Mouse (Mus musculus) heart, adult 2 months (tissue): ENCODE data around the gene Mybbp1a. TPM values are rescaled to one million over a fixed set of nuclear protein-coding genes. Genes with fewer than 3 reads are reported as not detected.

Experiments used
- DNase-seq, 2 experiments: peaks; one replicate each; pipeline ENCODE4 v3.0.0; 2021
- H3K27ac ChIP-seq: fragments of 200-600 bp; 2 replicates; pipeline ENCODE4 v1.8.1; 2022
- H3K27me3 ChIP-seq: fragments of 200-500 bp; 2 replicates; pipeline ENCODE4 v1.6.1; 2012; ENCODE audit warnings: mild to moderate bottlenecking, low read length, inconsistent platforms, mixed read lengths; ENCODE audit not compliant: control insufficient read depth, insufficient read depth
- H3K36me3 ChIP-seq: fragments of 200-500 bp; 2 replicates; pipeline ENCODE4 v1.6.1; 2012; ENCODE audit warnings: low read length, inconsistent platforms; ENCODE audit not compliant: control insufficient read depth, insufficient read depth
- H3K4me1 ChIP-seq: fragments of 200-500 bp; 2 replicates; pipeline ENCODE4 v1.6.1; 2011; ENCODE audit warnings: low read length; ENCODE audit not compliant: control insufficient read depth, insufficient read depth
- H3K4me3 ChIP-seq: fragments of 200-600 bp; 2 replicates; pipeline ENCODE4 v1.8.1; 2022
- H3K79me2 ChIP-seq: fragments of 200-500 bp; replicated peaks from 2 replicates; pipeline ENCODE4 v1.6.1; 2012; ENCODE audit warnings: mild to moderate bottlenecking, inconsistent platforms, low read length, moderate library complexity, mixed read lengths; ENCODE audit not compliant: control insufficient read depth, insufficient read depth
- H3K9ac ChIP-seq: fragments of 200-500 bp; 2 replicates; pipeline ENCODE4 v1.6.1; 2012; ENCODE audit warnings: low read depth, mild to moderate bottlenecking, control low read depth, inconsistent platforms, low read length, mixed read lengths
- CTCF ChIP-seq: fragments of 200-600 bp; IDR thresholded peaks from 2 replicates; pipeline ENCODE4 v1.8.1; 2022; ENCODE audit warnings: antibody characterized with exemption, mild to moderate bottlenecking, moderate library complexity
- EP300 ChIP-seq: fragments of 200-500 bp; IDR thresholded peaks from 2 replicates; pipeline ENCODE4 v1.6.1; 2011; ENCODE audit warnings: low read depth, low read length, control low read depth; ENCODE audit not compliant: insufficient read depth
- POLR2A ChIP-seq: fragments of 200-500 bp; IDR thresholded peaks from 2 replicates; pipeline ENCODE4 v1.6.1; 2011; ENCODE audit warnings: mild to moderate bottlenecking, low read depth, low read length, control low read depth; ENCODE audit not compliant: insufficient read depth
- WGBS: fragments of 180-500 bp; shearing (Covaris S2); methylation state at CpG from one replicate; pipeline ENCODE4 v1.1.7; 2018; 5-methylcytosine and 5-hydroxymethylcytosine counted together
- intact Hi-C: fragments of 180-260 bp; cut with DNase I; formaldehyde crosslinking; loops from one replicate; pipeline ENCODE4 v1.15.1; 2025
- long read RNA-seq: library from polyadenylated mRNA; stranded (forward); transcript quantifications from one replicate; pipeline ENCODE4 v2.0.0, GENCODE M21; 2021
- polyA plus RNA-seq: library from polyadenylated mRNA; depleted of rRNA; stranded (reverse); fragments of >200 nt; gene quantifications from 2 replicates; pipeline ENCODE4 v1.2.3, GENCODE M21; 2012; rRNA removed
- total RNA-seq, 2 experiments: library from RNA; stranded (reverse); gene quantifications; 2 replicates each; pipeline ENCODE4 v1.2.3; 2021

Mybbp1a gene
- 10 to 100 TPM; 42.7 to 46.1 TPM for total RNA-seq
- 21.8 and 30.6 TPM in 2 replicates for polyA plus RNA-seq
- long read RNA-seq, full-length matches to known transcripts: 46 of 61 reads
- long read RNA-seq, partial matches to known transcripts: 10 of 61 reads
- long read RNA-seq, other reads (novel, unspliced or antisense): 5 of 61 reads

DNA sequence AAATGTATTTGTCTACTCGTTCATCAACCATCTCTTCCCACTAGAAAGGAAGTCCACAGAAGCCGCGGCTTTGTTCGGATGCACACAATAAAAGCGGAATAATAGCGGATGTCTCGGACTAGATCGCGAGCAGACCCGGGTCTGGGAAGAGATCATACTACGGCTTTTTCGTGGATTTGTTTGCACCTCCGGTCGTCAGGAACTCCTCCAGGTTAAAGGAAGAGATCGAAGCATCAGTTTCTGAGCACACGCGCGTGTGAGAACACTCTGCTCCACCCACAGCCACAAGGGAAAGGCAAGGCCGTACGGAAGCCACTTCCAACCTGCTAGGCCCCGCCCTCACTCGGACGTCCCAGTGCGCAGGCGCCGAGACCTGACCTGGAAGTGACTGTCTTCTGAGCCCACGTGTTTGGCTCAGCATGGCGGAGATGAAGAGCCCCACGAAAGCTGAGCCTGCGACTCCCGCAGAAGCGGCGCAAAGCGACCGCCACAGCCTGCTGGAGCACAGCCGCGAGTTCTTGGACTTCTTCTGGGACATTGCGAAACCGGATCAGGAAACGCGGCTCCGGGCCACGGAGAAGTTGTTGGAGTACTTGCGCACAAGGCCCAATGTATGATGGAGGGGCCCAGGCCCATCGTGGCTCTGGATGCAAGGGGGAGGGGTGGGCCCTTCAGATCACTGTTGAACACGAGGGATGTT lies at the start of gene Mybbp1a:
Mybbp1a (plus strand) TSS at position 391 of the 700 bp plus-strand sequence.
- WGBS: under 1% methylated on average over 46 of the region's 46 CpGs
- Histone ChIP-seq H3K36me3 (no peaks in the 10 kb centered on the region; the same call in 1 of the 2 replicates), H3K9ac (peak within 1 kb of the TSS; percentile 80), H3K27me3 (no peaks in the 10 kb centered on the region), H3K79me2 (no peaks in the 10 kb centered on the region), H3K27ac (peak within 1 kb of the TSS; percentile 81), H3K4me3 (peak within 1 kb of the TSS; percentile 93), H3K4me1 (peaks cover 2% of the 10 kb centered on the region)
- TF ChIP-seq EP300 (peak; percentile 81; the same call in 1 of the 2 replicates), CTCF (0 out of 2 replicates have a peak, but pooled peaks have one; percentile 10), POLR2A (peak; percentile 95)
- intact Hi-C loops: loop anchor here (2.0 to 10.0 kb wide), 2 partner anchors 124 to 354 kb away; partner anchors contain the start of genes Cyb5d2 and Zzef1
- peak; percentile 98 to 99 for DNase-seq

DNA sequence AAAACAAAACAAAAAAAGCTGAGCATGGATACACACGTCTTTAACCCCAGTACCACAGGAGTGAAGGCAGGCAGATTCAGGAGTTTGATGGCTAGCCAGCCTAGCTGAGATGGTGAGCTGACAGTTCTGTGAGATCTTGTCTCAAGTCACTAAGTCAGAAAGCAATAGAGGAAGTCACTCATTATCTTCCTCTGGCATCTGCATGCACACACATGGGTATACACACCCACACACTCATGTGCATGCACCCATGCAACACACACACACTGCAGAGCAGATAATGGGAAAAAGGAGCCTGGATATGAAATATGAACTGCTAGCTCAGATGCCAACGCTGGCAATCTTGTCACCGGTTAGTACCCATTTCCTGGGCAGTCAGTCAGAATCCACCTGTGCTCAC lies 47.9 kb upstream of the Mybbp1a start:
- DNase-seq: no peak
- peaks cover 4% of the 10 kb centered on the region for H3K36me3 ChIP-seq
- H3K4me1 ChIP-seq: peaks cover 29% of the 10 kb centered on the region
- no peak overlapping the region for H3K9ac ChIP-seq
- H3K27ac ChIP-seq: no peak overlapping the region
- 76% methylated on average over 3 of the region's 3 CpGs for WGBS
- no peaks in the 10 kb centered on the region for H3K27me3 ChIP-seq
- no peaks in the 10 kb centered on the region for H3K79me2 ChIP-seq
- TF ChIP-seq POLR2A: no peak
- no peak for TF ChIP-seq CTCF
- TF ChIP-seq EP300: no peak
- H3K4me3 ChIP-seq: no peak overlapping the region
- intact Hi-C loops: no loop called here

GRCm38 (mm10) chr11:72393669-72394068 lies 47.5 kb upstream of the Mybbp1a start:
- H3K4me3 ChIP-seq: no peak overlapping the region
- H3K4me1 ChIP-seq: peaks cover 29% of the 10 kb centered on the region
- no peak overlapping the region for H3K27ac ChIP-seq
- peaks cover 4% of the 10 kb centered on the region for H3K36me3 ChIP-seq
- no peaks in the 10 kb centered on the region for H3K27me3 ChIP-seq
- intact Hi-C loops: no loop called here
- TF ChIP-seq EP300: no peak
- TF ChIP-seq POLR2A: no peak
- TF ChIP-seq CTCF: no peak
- H3K9ac ChIP-seq: no peak overlapping the region
- peak; percentile 62 to 73 for DNase-seq
- no peaks in the 10 kb centered on the region for H3K79me2 ChIP-seq
- 35% methylated on average over 5 of the region's 5 CpGs for WGBS

DNA sequence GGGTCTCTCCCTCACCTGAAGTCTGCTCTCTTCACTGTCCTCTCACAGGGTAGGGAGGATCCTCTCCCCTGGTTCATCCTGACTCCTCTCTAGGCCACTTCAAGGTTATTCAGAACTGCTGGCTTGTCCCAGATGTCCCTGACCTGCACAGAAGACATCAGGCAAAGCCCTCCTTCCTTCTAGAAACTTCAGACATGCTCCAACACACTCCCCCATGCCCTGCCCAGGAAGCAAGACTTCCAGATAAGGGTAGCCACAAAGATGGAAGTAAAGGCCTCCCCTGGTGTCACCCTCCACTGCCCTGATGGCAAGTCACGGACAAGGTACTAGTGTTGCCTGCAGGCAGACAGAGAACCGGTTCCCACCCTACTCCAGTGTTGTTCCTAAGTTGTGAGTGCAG lies 46.5 kb upstream of the Mybbp1a start:
- no peak overlapping the region for H3K9ac ChIP-seq

GRCm38 (mm10) chr11:72395652-72396051 lies 45.5 kb upstream of the Mybbp1a start:
- H3K4me1 ChIP-seq: peaks cover 29% of the 10 kb centered on the region
- H3K27ac ChIP-seq: peak overlapping the region; percentile 87
- peaks cover 4% of the 10 kb centered on the region for H3K36me3 ChIP-seq
- WGBS: 61% methylated on average over 6 of the region's 6 CpGs
- no peak for TF ChIP-seq POLR2A
- no peak for TF ChIP-seq CTCF
- TF ChIP-seq EP300: no peak
- no peaks in the 10 kb centered on the region for H3K79me2 ChIP-seq
- intact Hi-C loops: loop anchor here (2.0 kb wide), 1 partner anchor 15 kb away; the partner anchor contains the start of gene Smtnl2
- no peak overlapping the region for H3K9ac ChIP-seq
- DNase-seq: no peak
- no peak overlapping the region for H3K4me3 ChIP-seq
- H3K27me3 ChIP-seq: no peaks in the 10 kb centered on the region

More for the DNA sequence above, 46.5 kb upstream of the Mybbp1a start:
- Histone ChIP-seq H3K27me3 (no peaks in the 10 kb centered on the region), H3K4me1 (peaks cover 29% of the 10 kb centered on the region), H3K4me3 (no peak overlapping the region), H3K79me2 (no peaks in the 10 kb centered on the region), H3K27ac (no peak overlapping the region; the same call in 1 of the 2 replicates), H3K36me3 (peaks cover 4% of the 10 kb centered on the region)
- WGBS: 68% methylated on average over 2 of the region's 2 CpGs
- TF ChIP-seq CTCF (no peak), POLR2A (no peak)
- no peak for DNase-seq
- intact Hi-C loops: no loop called here

DNA sequence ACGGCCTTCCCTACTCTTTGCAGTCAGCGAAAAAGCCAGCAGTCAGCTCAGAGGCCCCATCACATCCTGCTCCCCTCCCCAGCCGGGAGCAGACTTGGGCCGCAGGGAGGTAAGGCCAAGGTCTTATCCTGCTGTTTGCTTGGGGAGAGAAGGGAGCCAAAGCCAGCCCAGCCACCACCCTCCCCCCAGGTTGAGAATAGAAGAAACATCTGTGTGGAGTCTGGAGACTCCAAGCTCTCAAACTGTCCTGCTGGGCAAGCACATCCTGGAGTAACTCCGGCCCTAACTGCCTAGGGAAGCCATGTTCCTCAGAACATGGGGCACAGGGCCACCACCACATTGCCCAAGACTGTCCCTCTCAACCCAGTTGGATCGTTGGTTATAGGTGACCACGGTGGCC lies 44.5 kb upstream of the Mybbp1a start:
- DNase-seq: peak; percentile 70 to 79
- Histone ChIP-seq H3K9ac (no peak overlapping the region), H3K4me1 (peaks cover 29% of the 10 kb centered on the region)

More for the DNA sequence above, 44.5 kb upstream of the Mybbp1a start:
- intact Hi-C loops: loop anchor here (2.0 kb wide), 1 partner anchor 14 kb away; the partner anchor contains the start of gene Smtnl2
- H3K27ac ChIP-seq: peak overlapping the region; percentile 87
- no peak overlapping the region for H3K4me3 ChIP-seq
- H3K79me2 ChIP-seq: no peaks in the 10 kb centered on the region
- H3K36me3 ChIP-seq: peaks cover 4% of the 10 kb centered on the region
- 19% methylated on average over 7 of the region's 7 CpGs for WGBS
- H3K27me3 ChIP-seq: no peaks in the 10 kb centered on the region
- peak; percentile 61; the same call in 1 of the 2 replicates for TF ChIP-seq EP300
- TF ChIP-seq CTCF: no peak
- no peak for TF ChIP-seq POLR2A
